Mouse (Mus musculus) right cerebral cortex, adult 18-20 months (tissue): ENCODE results near the gene Lrrc7.

ENCODE experiments used
- DNase-seq: peaks from one replicate; pipeline ENCODE4 v3.0.0; 2022; ENCODE audit warnings: mixed read lengths

The Lrrc7 gene

GRCm38 (mm10) chr3:158362091-158362490 lies 199.9 kb downstream of the Lrrc7 start:
- DNase-seq, result peak; percentile 25

- DNase-seq, result no peak
Observed at GRCm38 (mm10) chr3:158356706-158357105, 205.3 kb downstream of the Lrrc7 start.

- no peak for DNase-seq
Observed at GRCm38 (mm10) chr3:158356194-158356593, 205.8 kb downstream of the Lrrc7 start.

- DNase-seq, result no peak
Observed at GRCm38 (mm10) chr3:158340808-158341207, 221.2 kb downstream of the Lrrc7 start.

GRCm38 (mm10) chr3:158330085-158330484 lies 231.9 kb downstream of the Lrrc7 start:
- no peak for DNase-seq

- no peak for DNase-seq
Observed at GRCm38 (mm10) chr3:158310391-158310790, 251.6 kb downstream of the Lrrc7 start.

GRCm38 (mm10) chr3:158307415-158307814 lies 254.6 kb downstream of the Lrrc7 start:
- DNase-seq, result peak; percentile 40

GRCm38 (mm10) chr3:158298732-158299131 lies 263.3 kb downstream of the Lrrc7 start:
- DNase-seq, result no peak

- peak; percentile 46 for DNase-seq
Observed at GRCm38 (mm10) chr3:158295041-158295440, 267.0 kb downstream of the Lrrc7 start.

GRCm38 (mm10) chr3:158284431-158284830 lies 277.6 kb downstream of the Lrrc7 start:
- no peak for DNase-seq

GRCm38 (mm10) chr3:158278631-158279030 lies 283.4 kb downstream of the Lrrc7 start:
- peak; percentile 32 for DNase-seq

- DNase-seq, result no peak
Observed at GRCm38 (mm10) chr3:158272700-158273099, 289.3 kb downstream of the Lrrc7 start.

- DNase-seq, result no peak
Observed at GRCm38 (mm10) chr3:158270887-158271286, 291.1 kb downstream of the Lrrc7 start.

GRCm38 (mm10) chr3:158252576-158252975 lies 309.4 kb downstream of the Lrrc7 start:
- DNase-seq, result no peak

- DNase-seq, result no peak
Observed at GRCm38 (mm10) chr3:158247672-158248071, 314.3 kb downstream of the Lrrc7 start.

- no peak for DNase-seq
Observed at GRCm38 (mm10) chr3:158210657-158211056, 351.4 kb downstream of the Lrrc7 start.

- DNase-seq, result peak; percentile 36
Observed at GRCm38 (mm10) chr3:158210026-158210425, 352.0 kb downstream of the Lrrc7 start.

- DNase-seq, result no peak
Observed at GRCm38 (mm10) chr3:158207840-158208239, 354.2 kb downstream of the Lrrc7 start.

- peak; percentile 25 for DNase-seq
Observed at GRCm38 (mm10) chr3:158202776-158203175, 359.2 kb downstream of the Lrrc7 start.

GRCm38 (mm10) chr3:158195426-158195825 lies 366.6 kb downstream of the Lrrc7 start:
- no peak for DNase-seq

GRCm38 (mm10) chr3:158193229-158193628 lies 368.8 kb downstream of the Lrrc7 start:
- no peak for DNase-seq

GRCm38 (mm10) chr3:158174880-158175735 lies 386.9 kb downstream of the Lrrc7 start:
- DNase-seq, result no peak

- DNase-seq, result no peak
Observed at GRCm38 (mm10) chr3:158169180-158169579, 392.8 kb downstream of the Lrrc7 start.

GRCm38 (mm10) chr3:158168454-158168853 lies 393.6 kb downstream of the Lrrc7 start:
- DNase-seq, result no peak

GRCm38 (mm10) chr3:158165004-158165403 lies 397.0 kb downstream of the Lrrc7 start:
- no peak for DNase-seq
